Mouse (Mus musculus): ENCODE data around the gene Tanc1. TPM values are rescaled to one million over a fixed set of nuclear protein-coding genes. Genes with fewer than 3 reads are reported as not detected.
"Not testable (repeated sequence)": the region's sequence is repeated elsewhere in the genome, so short reads cannot be mapped to it uniquely, and the experiment has no call there.

Tanc1 gene
- polyA plus RNA-seq (2012; rRNA removed): 4.2 and 7.2 TPM in 2 replicates

GRCm38 (mm10) chr2:59611831-59612732 is at the start of gene Tanc1:
TSS of gene Tanc1 (plus strand) at chr2:59612042.
- Histone ChIP-seq H3K36me3 (ENCODE audit: control insufficient read depth, insufficient read depth, low read length) (no peaks in the 10 kb centered on the region), H3K27me3 (ENCODE audit: control insufficient read depth, insufficient read depth, low read length) (no peaks in the 10 kb centered on the region), H3K27ac (ENCODE audit: insufficient read depth, low read depth, low read length) (peak within 1 kb of the TSS; percentile 79), H3K4me1 (ENCODE audit: control insufficient read depth, insufficient read depth, insufficient read length, low read length) (peaks cover 11% of the 10 kb centered on the region; the same call in 1 of the 2 replicates), H3K4me3 (ENCODE audit: low read depth, low read length) (peak within 1 kb of the TSS; percentile 99)
- WGBS: under 1% methylated on average over 99 of the region's 99 CpGs
- TF ChIP-seq CTCF (IDR thresholded peaks at IDR 0.05; ENCODE audit: extremely low read depth, insufficient read length, insufficient replicate concordance, low read depth, low read length): no peak
- peak; percentile 79 for TF ChIP-seq POLR2A (IDR thresholded peaks at IDR 0.05; ENCODE audit: low read depth, low read length)

GRCm38 (mm10) chr2:59562215-59562614 is 49.6 kb upstream of the Tanc1 start:
- H3K36me3 ChIP-seq (ENCODE audit: control insufficient read depth, insufficient read depth, low read length): no peaks in the 10 kb centered on the region
- no peak overlapping the region for H3K4me3 ChIP-seq (ENCODE audit: low read depth, low read length)
- TF ChIP-seq POLR2A (IDR thresholded peaks at IDR 0.05; ENCODE audit: low read depth, low read length) (no peak), CTCF (IDR thresholded peaks at IDR 0.05; ENCODE audit: extremely low read depth, insufficient read length, insufficient replicate concordance, low read depth, low read length) (no peak)
- no peaks in the 10 kb centered on the region for H3K27me3 ChIP-seq (ENCODE audit: control insufficient read depth, insufficient read depth, low read length)
- no peak overlapping the region for H3K27ac ChIP-seq (ENCODE audit: insufficient read depth, low read depth, low read length)
- H3K4me1 ChIP-seq (ENCODE audit: control insufficient read depth, insufficient read depth, insufficient read length, low read length): no peaks in the 10 kb centered on the region
- WGBS: 93% methylated on average over 4 of the region's 4 CpGs

GRCm38 (mm10) chr2:59562696-59563095 is 49.1 kb upstream of the Tanc1 start:
- Histone ChIP-seq H3K27ac (ENCODE audit: insufficient read depth, low read depth, low read length) (no peak overlapping the region), H3K27me3 (ENCODE audit: control insufficient read depth, insufficient read depth, low read length) (no peaks in the 10 kb centered on the region), H3K4me1 (ENCODE audit: control insufficient read depth, insufficient read depth, insufficient read length, low read length) (no peaks in the 10 kb centered on the region), H3K36me3 (ENCODE audit: control insufficient read depth, insufficient read depth, low read length) (no peaks in the 10 kb centered on the region), H3K4me3 (ENCODE audit: low read depth, low read length) (no peak overlapping the region)
- no peak for TF ChIP-seq CTCF (IDR thresholded peaks at IDR 0.05; ENCODE audit: extremely low read depth, insufficient read length, insufficient replicate concordance, low read depth, low read length)
- TF ChIP-seq POLR2A (IDR thresholded peaks at IDR 0.05; ENCODE audit: low read depth, low read length): no peak
- WGBS: 60% methylated on average over 5 of the region's 5 CpGs

GRCm38 (mm10) chr2:59564029-59564611 is 47.7 kb upstream of the Tanc1 start:
- WGBS: 97% methylated on average over 3 of the region's 10 CpGs
- H3K27ac ChIP-seq (ENCODE audit: insufficient read depth, low read depth, low read length); H3K27me3 ChIP-seq (ENCODE audit: control insufficient read depth, insufficient read depth, low read length); H3K4me1 ChIP-seq (ENCODE audit: control insufficient read depth, insufficient read depth, insufficient read length, low read length); H3K4me3 ChIP-seq (ENCODE audit: low read depth, low read length); H3K36me3 ChIP-seq (ENCODE audit: control insufficient read depth, insufficient read depth, low read length): not testable (repeated sequence)

GRCm38 (mm10) chr2:59564947-59565346 is 46.9 kb upstream of the Tanc1 start:
- H3K36me3 ChIP-seq (ENCODE audit: control insufficient read depth, insufficient read depth, low read length): no peaks in the 10 kb centered on the region
- 82% methylated on average over 4 of the region's 4 CpGs for WGBS
- H3K27me3 ChIP-seq (ENCODE audit: control insufficient read depth, insufficient read depth, low read length): no peaks in the 10 kb centered on the region
- H3K4me3 ChIP-seq (ENCODE audit: low read depth, low read length): no peak overlapping the region
- TF ChIP-seq POLR2A (IDR thresholded peaks at IDR 0.05; ENCODE audit: low read depth, low read length): no peak
- no peak for TF ChIP-seq CTCF (IDR thresholded peaks at IDR 0.05; ENCODE audit: extremely low read depth, insufficient read length, insufficient replicate concordance, low read depth, low read length)
- no peaks in the 10 kb centered on the region for H3K4me1 ChIP-seq (ENCODE audit: control insufficient read depth, insufficient read depth, insufficient read length, low read length)
- no peak overlapping the region for H3K27ac ChIP-seq (ENCODE audit: insufficient read depth, low read depth, low read length)

GRCm38 (mm10) chr2:59580939-59581338 is 30.9 kb upstream of the Tanc1 start:
- no peak overlapping the region for H3K27ac ChIP-seq (ENCODE audit: insufficient read depth, low read depth, low read length)
- H3K27me3 ChIP-seq (ENCODE audit: control insufficient read depth, insufficient read depth, low read length): no peaks in the 10 kb centered on the region
- TF ChIP-seq POLR2A (IDR thresholded peaks at IDR 0.05; ENCODE audit: low read depth, low read length): no peak
- TF ChIP-seq CTCF (IDR thresholded peaks at IDR 0.05; ENCODE audit: extremely low read depth, insufficient read length, insufficient replicate concordance, low read depth, low read length): no peak
- WGBS: 50% methylated on average over 7 of the region's 7 CpGs
- no peak overlapping the region for H3K4me3 ChIP-seq (ENCODE audit: low read depth, low read length)
- H3K36me3 ChIP-seq (ENCODE audit: control insufficient read depth, insufficient read depth, low read length): no peaks in the 10 kb centered on the region
- no peaks in the 10 kb centered on the region for H3K4me1 ChIP-seq (ENCODE audit: control insufficient read depth, insufficient read depth, insufficient read length, low read length)

- Histone ChIP-seq H3K4me1 (ENCODE audit: control insufficient read depth, insufficient read depth, insufficient read length, low read length) (no peaks in the 10 kb centered on the region), H3K27me3 (ENCODE audit: control insufficient read depth, insufficient read depth, low read length) (no peaks in the 10 kb centered on the region), H3K4me3 (ENCODE audit: low read depth, low read length) (no peak overlapping the region), H3K27ac (ENCODE audit: insufficient read depth, low read depth, low read length) (no peak overlapping the region), H3K36me3 (ENCODE audit: control insufficient read depth, insufficient read depth, low read length) (no peaks in the 10 kb centered on the region)
- TF ChIP-seq CTCF (IDR thresholded peaks at IDR 0.05; ENCODE audit: extremely low read depth, insufficient read length, insufficient replicate concordance, low read depth, low read length) (no peak), POLR2A (IDR thresholded peaks at IDR 0.05; ENCODE audit: low read depth, low read length) (no peak)
- 89% methylated on average over 6 of the region's 6 CpGs for WGBS
Measured at GRCm38 (mm10) chr2:59583961-59584360, 27.9 kb upstream of the Tanc1 start.

Measured in small intestine, adult 2 months (tissue).